Mouse (Mus musculus) heart, postnatal 0 days (tissue): ENCODE results near the gene Ces2b. TPM values are rescaled to one million over a fixed set of nuclear protein-coding genes. Genes with fewer than 3 reads are reported as not detected.
A peak's percentile ranks its signal among the peaks of the same experiment; 100 is the strongest.

Experiments
- ATAC-seq: fragments of 200-750 bp; cut with Nextera tagmentation; 2 replicates; pipeline ENCODE4 v1.8.0; 2017; ENCODE audit warnings: low read depth, moderate number of reproducible peaks, moderate library complexity; ENCODE audit not compliant: insufficient read depth
- DNase-seq: peaks from one replicate; pipeline ENCODE4 v3.0.0-alpha.2; 2016; ENCODE audit warnings: low spot score
- H3K27ac ChIP-seq: fragments of 300-500 bp; sonication (generic); 2 replicates; pipeline ENCODE4 v1.5.1; 2014; ENCODE audit warnings: low read depth, mild to moderate bottlenecking
- H3K27me3 ChIP-seq: fragments of 300-500 bp; sonication (generic); 2 replicates; pipeline ENCODE4 v1.6.1; 2014; ENCODE audit warnings: low read length, mixed read lengths; ENCODE audit not compliant: control insufficient read depth, insufficient read depth
- H3K36me3 ChIP-seq: fragments of 300-500 bp; sonication (generic); replicated peaks from 2 replicates; pipeline ENCODE4 v1.6.1; 2014; ENCODE audit warnings: low read length, mixed read lengths; ENCODE audit not compliant: control insufficient read depth, insufficient read depth
- H3K4me1 ChIP-seq: fragments of 300-500 bp; sonication (generic); 2 replicates; pipeline ENCODE4 v1.6.1; 2014; ENCODE audit warnings: antibody characterized with exemption; ENCODE audit not compliant: control insufficient read depth, insufficient read depth
- H3K4me2 ChIP-seq: fragments of 300-500 bp; sonication (generic); 2 replicates; pipeline ENCODE4 v1.6.1; 2014; ENCODE audit warnings: low read depth, mild to moderate bottlenecking, low read length, moderate library complexity
- H3K4me3 ChIP-seq: fragments of 300-500 bp; sonication (generic); 2 replicates; pipeline ENCODE4 v1.5.1; 2014; ENCODE audit warnings: low read depth, low read length
- H3K9ac ChIP-seq: fragments of 300-500 bp; sonication (generic); replicated peaks from 2 replicates; pipeline ENCODE4 v1.6.1; 2014; ENCODE audit warnings: low read depth, low read length, mixed read lengths
- H3K9me3 ChIP-seq: fragments of 300-500 bp; sonication (generic); replicated peaks from 2 replicates; pipeline ENCODE4 v1.6.1; 2016; ENCODE audit warnings: low read length; ENCODE audit not compliant: control insufficient read depth
- CTCF ChIP-seq: IDR thresholded peaks from 2 replicates; pipeline ENCODE4 v1.5.1; 2016; ENCODE audit warnings: antibody characterized with exemption, control low read depth, low read depth
- EP300 ChIP-seq: IDR thresholded peaks from 2 replicates; pipeline ENCODE4 v1.6.1; 2016; ENCODE audit warnings: antibody characterized with exemption, low read depth
- WGBS: fragments of 180-500 bp; shearing (Covaris S2); extraction: QIAGEN DNeasy Blood & Tissue Kit; methylation state at CpG from one replicate; pipeline ENCODE4 v1.1.7; 2014; 5-methylcytosine and 5-hydroxymethylcytosine counted together
- polyA plus RNA-seq: library from polyadenylated mRNA; unstranded; fragments of >200 nt; fragmentation: Nextera tagmentation; extraction: Ambion mirVana; gene quantifications from 2 replicates; pipeline ENCODE4 v1.2.1, GENCODE M21; 2015
- total RNA-seq: library from RNA; depleted of rRNA; stranded (reverse); fragments of >200 nt; gene quantifications from 2 replicates; pipeline ENCODE4 v1.2.3, GENCODE M21; 2014; ENCODE audit warnings: low replicate concordance; rRNA removed

Gene Ces2b
- total RNA-seq (not detected in 2 replicates), polyA plus RNA-seq (0.05 TPM in 1 of 2 replicates, not detected in the other)

DNA sequence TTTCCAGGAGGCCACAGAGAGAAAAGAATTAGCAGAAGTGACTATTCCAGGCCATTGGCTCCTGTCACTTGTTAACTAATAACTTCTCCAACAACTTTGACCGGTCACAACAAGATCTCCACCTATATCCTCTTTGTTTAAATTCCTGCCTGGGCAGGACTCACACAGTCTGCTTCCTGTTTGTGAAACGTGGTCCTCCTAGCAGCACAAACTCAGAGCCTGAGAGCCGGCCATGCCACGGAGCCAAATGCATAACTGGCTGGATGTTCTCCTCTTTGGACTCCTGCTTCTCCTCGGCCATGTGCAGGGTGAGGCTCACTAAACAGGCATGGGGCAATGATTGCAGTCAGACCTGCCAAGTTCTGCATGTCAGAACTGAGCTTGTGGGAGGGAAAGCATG lies at the start of gene Ces2b:
Ces2b (plus strand) TSS at position 133 of the 400 bp plus-strand sequence.
- H3K4me3 ChIP-seq: no peak within 1 kb of the TSS
- no peaks in the 10 kb centered on the region for H3K36me3 ChIP-seq
- no peaks in the 10 kb centered on the region for H3K27me3 ChIP-seq
- no peaks in the 10 kb centered on the region for H3K4me1 ChIP-seq
- no peak within 1 kb of the TSS for H3K4me2 ChIP-seq
- H3K9ac ChIP-seq: no peak within 1 kb of the TSS
- no peak for TF ChIP-seq CTCF
- no peak within 1 kb of the TSS for H3K27ac ChIP-seq
- no peak for DNase-seq
- no peak for ATAC-seq
- WGBS: 50% methylated on average over 5 of the region's 5 CpGs
- no peaks in the 10 kb centered on the region for H3K9me3 ChIP-seq

DNA sequence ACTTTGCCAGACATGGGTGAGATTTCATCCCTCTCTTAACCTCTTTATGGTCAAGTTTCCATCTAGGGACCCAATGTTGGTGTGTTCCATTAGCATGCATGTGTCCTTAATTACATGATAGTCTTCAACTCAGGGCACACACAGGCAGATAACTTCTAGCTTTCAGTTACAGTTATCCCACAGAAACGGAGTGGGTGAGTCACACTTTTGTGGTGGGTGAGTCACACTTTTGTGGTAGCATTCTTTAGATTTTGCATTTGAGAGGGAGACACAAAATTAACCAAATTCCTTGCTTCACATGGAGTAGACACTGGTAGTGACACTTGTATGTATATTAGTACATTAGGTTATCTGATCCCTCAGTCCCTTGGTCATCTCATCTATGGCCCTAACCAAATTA lies 44.3 kb upstream of the Ces2b start:
- no peak for TF ChIP-seq EP300
- no peak for TF ChIP-seq CTCF
- Histone ChIP-seq H3K36me3 (no peaks in the 10 kb centered on the region), H3K9me3 (no peaks in the 10 kb centered on the region), H3K4me1 (no peaks in the 10 kb centered on the region), H3K27ac (no peak overlapping the region), H3K4me3 (no peak overlapping the region), H3K4me2 (no peak overlapping the region), H3K9ac (no peak overlapping the region), H3K27me3 (no peaks in the 10 kb centered on the region)
- WGBS: 20% methylated on average over 1 of the region's 1 CpGs
- ATAC-seq (no peak), DNase-seq (no peak)

DNA sequence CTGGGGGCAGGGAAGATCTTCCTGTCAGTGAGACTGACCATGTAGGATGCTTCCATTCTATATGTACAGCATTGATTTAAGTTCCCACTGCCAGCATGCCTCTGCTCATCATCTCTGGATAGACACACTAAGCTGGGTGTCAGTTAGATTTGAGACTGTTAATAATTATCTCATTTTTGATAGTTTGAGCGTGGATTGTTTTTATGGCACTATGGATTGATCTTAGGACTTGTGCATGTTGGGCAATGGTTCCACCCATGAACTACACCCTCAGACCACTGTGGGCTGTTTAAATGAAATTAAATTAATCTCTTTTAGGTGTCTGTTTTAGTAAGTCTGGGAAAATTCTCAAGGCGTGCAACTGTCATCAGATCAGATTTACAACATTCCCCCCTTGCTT lies 42.4 kb upstream of the Ces2b start:
- WGBS: 63% methylated on average over 2 of the region's 2 CpGs
- no peak for TF ChIP-seq EP300
- no peak for TF ChIP-seq CTCF
- Histone ChIP-seq H3K9me3 (no peaks in the 10 kb centered on the region), H3K27ac (no peak overlapping the region), H3K4me3 (no peak overlapping the region), H3K4me2 (no peak overlapping the region), H3K36me3 (no peaks in the 10 kb centered on the region), H3K9ac (no peak overlapping the region), H3K27me3 (no peaks in the 10 kb centered on the region), H3K4me1 (no peaks in the 10 kb centered on the region)
- ATAC-seq: no peak
- no peak for DNase-seq

DNA sequence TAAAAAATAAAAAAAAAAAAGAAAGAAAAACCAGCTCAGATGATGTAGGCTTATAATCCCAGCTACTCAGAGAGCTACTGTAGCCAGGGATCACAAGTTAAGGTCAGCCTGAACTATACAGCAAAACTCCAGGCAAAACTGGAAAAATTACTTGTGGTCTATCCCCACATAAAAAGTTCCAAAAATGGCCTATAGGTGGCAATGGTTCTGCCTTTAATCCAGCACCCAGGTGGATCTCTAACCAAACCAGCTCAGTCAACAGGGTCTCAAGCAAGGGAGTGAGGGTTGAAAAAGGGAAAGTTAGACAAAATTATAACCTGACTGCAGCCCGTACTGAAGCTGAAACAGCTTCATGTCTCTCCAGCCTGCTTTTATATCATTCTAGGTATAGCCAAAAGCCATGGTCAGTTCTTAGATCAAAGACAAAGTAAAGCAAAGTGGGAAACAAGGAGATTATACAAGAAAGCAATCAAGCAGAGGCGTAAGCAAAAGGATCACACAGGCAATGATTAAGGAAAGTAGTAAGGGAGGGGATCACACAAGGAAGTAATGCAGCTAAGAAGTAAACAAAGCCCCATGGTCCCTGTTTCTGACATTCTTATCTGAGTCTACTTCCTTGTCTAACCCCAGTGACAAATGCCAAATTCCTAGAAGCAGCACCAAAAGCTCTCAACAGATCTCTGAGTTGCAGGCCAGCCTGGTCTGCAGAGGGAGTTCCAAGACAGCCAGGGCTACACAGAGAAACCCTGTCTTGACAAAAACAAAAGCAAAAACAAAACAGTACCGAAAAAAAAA lies 41.3 kb upstream of the Ces2b start:
- H3K27me3 ChIP-seq: no peaks in the 10 kb centered on the region
- WGBS: 45% methylated on average over 3 of the region's 3 CpGs
- DNase-seq (no peak), ATAC-seq (no peak)
- H3K4me1 ChIP-seq: no peaks in the 10 kb centered on the region
- H3K36me3 ChIP-seq: no peaks in the 10 kb centered on the region
- H3K27ac ChIP-seq: no peak overlapping the region
- H3K9ac ChIP-seq: no peak overlapping the region
- no peak overlapping the region for H3K4me2 ChIP-seq
- TF ChIP-seq CTCF: peak; percentile 42
- TF ChIP-seq EP300: no peak
- H3K9me3 ChIP-seq: no peaks in the 10 kb centered on the region
- no peak overlapping the region for H3K4me3 ChIP-seq

DNA sequence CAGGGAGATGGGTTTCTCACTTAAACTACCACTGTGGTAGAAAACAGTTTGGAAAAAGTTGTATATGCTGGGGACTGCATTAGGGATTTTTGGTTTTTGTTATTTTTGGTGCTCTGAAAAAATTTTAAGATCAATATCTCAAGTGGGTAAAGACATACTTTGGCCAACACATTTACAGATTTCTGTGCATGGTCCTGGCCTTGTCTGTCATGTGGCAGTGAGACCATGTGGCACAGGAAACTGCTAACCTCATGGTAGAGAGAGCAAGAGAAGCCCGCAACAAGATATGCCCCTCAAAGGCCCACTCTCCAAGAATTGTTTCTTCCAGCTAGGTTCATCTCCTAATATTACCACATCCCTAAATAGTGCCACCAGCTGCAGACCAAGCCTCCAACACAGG lies 32.0 kb upstream of the Ces2b start:
- Histone ChIP-seq H3K27ac (no peak overlapping the region), H3K4me3 (no peak overlapping the region), H3K9ac (no peak overlapping the region), H3K36me3 (no peaks in the 10 kb centered on the region), H3K4me1 (no peaks in the 10 kb centered on the region), H3K9me3 (no peaks in the 10 kb centered on the region), H3K4me2 (no peak overlapping the region), H3K27me3 (no peaks in the 10 kb centered on the region)
- no peak for ATAC-seq
- TF ChIP-seq EP300: no peak
- no peak for TF ChIP-seq CTCF
- DNase-seq: no peak
- 77% methylated on average over 1 of the region's 1 CpGs for WGBS

DNA sequence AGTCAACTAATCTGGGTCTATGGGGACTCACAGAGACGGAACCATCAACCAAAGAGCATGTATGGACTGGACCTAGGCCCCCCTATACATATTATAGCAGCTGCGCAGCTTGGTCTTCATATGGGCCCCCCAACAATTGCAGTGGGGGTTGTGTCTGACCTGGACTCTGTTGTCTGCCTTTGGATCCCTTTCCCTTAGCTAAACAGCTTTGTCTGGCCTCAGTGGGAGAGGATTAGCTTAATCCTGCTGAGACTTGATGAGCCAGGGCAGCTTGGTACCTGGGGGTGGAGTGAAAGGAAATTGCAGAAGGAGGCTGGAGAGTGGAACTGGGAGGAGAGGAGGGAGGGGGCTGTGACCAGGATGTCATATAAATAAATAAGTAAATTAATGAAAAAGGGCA lies 25.2 kb upstream of the Ces2b start:
- Histone ChIP-seq H3K9ac (no peak overlapping the region), H3K4me3 (no peak overlapping the region), H3K36me3 (no peaks in the 10 kb centered on the region), H3K9me3 (no peaks in the 10 kb centered on the region), H3K27me3 (no peaks in the 10 kb centered on the region), H3K4me2 (no peak overlapping the region), H3K27ac (no peak overlapping the region), H3K4me1 (no peaks in the 10 kb centered on the region)
- ATAC-seq (no peak), DNase-seq (no peak)
- TF ChIP-seq CTCF (no peak), EP300 (no peak)
- WGBS: 46% methylated on average over 2 of the region's 2 CpGs
